Mouse (Mus musculus) heart, embryonic 16.5 days (tissue): ENCODE results near the gene Gm8909. TPM values are rescaled to one million over a fixed set of nuclear protein-coding genes. Genes with fewer than 3 reads are reported as not detected.
A peak's percentile ranks its signal among the peaks of the same experiment; 100 is the strongest.
"Not testable (repeated sequence)": the region's sequence is repeated elsewhere in the genome, so short reads cannot be mapped to it uniquely, and the experiment has no call there.

Experiments used
- ATAC-seq: fragments of 200-750 bp; cut with Nextera tagmentation; replicated peaks from 2 replicates; pipeline ENCODE4 v1.8.0; 2017; ENCODE audit warnings: moderate number of reproducible peaks; ENCODE audit not compliant: insufficient read depth, low FRiP score; ENCODE audit errors: extremely low read depth
- H3K27ac ChIP-seq: fragments of 300-500 bp; sonication (generic); 2 replicates; pipeline ENCODE4 v1.5.1; 2014; ENCODE audit warnings: mild to moderate bottlenecking, low read length, control low read depth, moderate library complexity
- H3K27me3 ChIP-seq: fragments of 300-500 bp; sonication (generic); 2 replicates; pipeline ENCODE4 v1.6.1; 2014; ENCODE audit warnings: low read length, mixed read lengths; ENCODE audit not compliant: control insufficient read depth, insufficient read depth
- H3K36me3 ChIP-seq: fragments of 300-500 bp; sonication (generic); 2 replicates; pipeline ENCODE4 v1.6.1; 2014; ENCODE audit not compliant: control insufficient read depth, insufficient read depth
- H3K4me1 ChIP-seq: fragments of 300-500 bp; sonication (generic); 2 replicates; pipeline ENCODE4 v1.6.1; 2014; ENCODE audit warnings: low read length, mixed read lengths; ENCODE audit not compliant: control insufficient read depth, insufficient read depth
- H3K4me2 ChIP-seq: fragments of 300-500 bp; sonication (generic); 2 replicates; pipeline ENCODE4 v1.6.1; 2014; ENCODE audit warnings: low read depth, mild to moderate bottlenecking, control low read depth, low read length
- H3K4me3 ChIP-seq: fragments of 300-500 bp; sonication (generic); 2 replicates; pipeline ENCODE4 v1.5.1; 2014; ENCODE audit warnings: mild to moderate bottlenecking, control low read depth, low read length
- H3K9ac ChIP-seq: fragments of 300-500 bp; sonication (generic); 2 replicates; pipeline ENCODE4 v1.6.1; 2014; ENCODE audit warnings: low read length, control low read depth
- H3K9me3 ChIP-seq: fragments of 300-500 bp; sonication (generic); replicated peaks from 2 replicates; pipeline ENCODE4 v1.6.1; 2016; ENCODE audit warnings: low read length; ENCODE audit not compliant: control insufficient read depth
- WGBS: fragments of 180-500 bp; shearing (Covaris S2); extraction: QIAGEN DNeasy Blood & Tissue Kit; methylation state at CpG from one replicate; pipeline ENCODE4 v1.1.7; 2014; 5-methylcytosine and 5-hydroxymethylcytosine counted together
- polyA plus RNA-seq: library from polyadenylated mRNA; unstranded; fragments of >200 nt; fragmentation: Nextera tagmentation; extraction: Ambion mirVana; gene quantifications from 2 replicates; pipeline ENCODE4 v1.2.1, GENCODE M21; 2015

Gene Gm8909
- polyA plus RNA-seq, 1 experiment from 2014 or later: 1.9 TPM

DNA sequence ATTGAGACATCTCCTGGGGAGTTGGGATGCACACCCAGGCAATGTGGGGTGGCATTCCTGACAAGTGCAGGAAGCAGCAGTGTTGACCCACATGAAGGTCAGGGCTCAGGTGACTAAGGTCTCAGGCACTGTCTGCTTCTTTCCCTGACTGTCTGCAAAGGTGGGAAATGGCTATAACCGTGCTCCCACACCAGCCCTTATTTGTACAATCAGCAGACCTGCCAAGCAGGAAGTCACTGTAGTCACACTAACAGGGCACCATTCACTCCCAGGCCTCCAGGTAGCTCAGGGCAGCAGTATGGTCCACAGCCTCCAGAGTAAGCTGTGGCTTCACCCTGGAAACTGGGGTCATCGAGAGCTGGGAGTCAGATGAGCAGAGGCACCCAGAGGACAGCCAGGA is 24.0 kb upstream of the Gm8909 start:
- H3K27me3 ChIP-seq: peaks cover 33% of the 10 kb centered on the region
- no peaks in the 10 kb centered on the region for H3K36me3 ChIP-seq
- H3K4me3 ChIP-seq: no peak overlapping the region
- WGBS: 40% methylated on average over 2 of the region's 2 CpGs
- no peak overlapping the region for H3K4me2 ChIP-seq
- no peak for ATAC-seq
- H3K27ac ChIP-seq: no peak overlapping the region
- no peaks in the 10 kb centered on the region for H3K9me3 ChIP-seq
- no peak overlapping the region for H3K9ac ChIP-seq
- H3K4me1 ChIP-seq: no peaks in the 10 kb centered on the region

DNA sequence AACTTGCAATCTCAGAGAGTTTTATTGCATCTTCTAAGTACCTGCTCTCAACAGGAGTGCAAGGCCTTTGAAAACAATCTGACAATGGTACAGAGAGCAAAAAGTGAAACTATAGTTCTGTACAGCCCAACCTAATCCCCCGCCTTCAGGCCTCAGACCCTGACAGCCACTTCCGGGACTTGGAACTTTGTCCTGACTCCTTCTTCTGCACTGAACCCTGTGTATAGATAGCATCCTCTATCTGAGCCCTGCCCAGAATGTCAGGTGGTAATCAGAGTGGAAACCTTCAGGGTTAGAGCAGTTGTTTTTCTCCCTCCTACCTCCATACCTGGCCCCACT is 21.8 kb upstream of the Gm8909 start, which contains the start of gene H2-T3:
H2-T3 (minus strand) TSS at position 119 of the 339 bp plus-strand sequence.
- Histone ChIP-seq H3K9me3 (no peaks in the 10 kb centered on the region), H3K4me1 (no peaks in the 10 kb centered on the region), H3K36me3 (no peaks in the 10 kb centered on the region), H3K27me3 (peaks cover 34% of the 10 kb centered on the region), H3K4me3 (no peak within 1 kb of the TSS), H3K9ac (no peak within 1 kb of the TSS), H3K27ac (no peak within 1 kb of the TSS), H3K4me2 (no peak within 1 kb of the TSS)
- 72% methylated on average over 2 of the region's 2 CpGs for WGBS
- ATAC-seq: no peak

DNA sequence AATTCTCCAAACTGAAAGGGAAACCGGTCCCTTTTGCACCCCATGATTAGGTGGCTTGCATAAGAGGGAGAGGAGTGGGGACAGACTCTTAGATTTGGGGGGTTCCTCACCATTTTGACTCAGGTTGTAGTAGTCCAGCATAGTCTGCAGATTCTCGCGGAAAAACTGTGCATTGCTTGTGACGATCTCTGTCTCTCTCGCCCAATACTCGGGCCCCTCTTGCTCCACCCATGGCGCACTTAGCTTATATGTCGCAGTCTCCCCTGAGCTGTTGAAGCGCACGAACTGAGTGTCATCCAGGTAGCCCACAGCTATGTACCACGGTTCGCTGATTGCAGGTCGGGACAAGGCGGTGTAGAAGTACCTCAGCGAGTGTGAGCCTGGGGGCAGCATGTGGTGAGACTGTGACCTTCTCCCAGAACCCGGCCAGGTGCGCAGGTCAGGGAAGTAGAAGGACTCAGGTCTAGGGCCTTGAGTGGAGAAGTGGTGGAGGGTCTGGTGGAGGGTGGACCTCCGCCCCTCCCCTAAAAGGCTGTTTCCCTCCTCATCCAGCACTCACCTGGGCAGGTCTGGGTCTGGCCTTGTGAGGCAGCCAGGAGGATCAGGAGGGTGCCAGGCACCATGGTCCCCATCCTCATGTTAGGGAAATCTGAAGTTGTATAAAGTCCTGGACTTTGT is 21.3 kb upstream of the Gm8909 start:
- Histone ChIP-seq H3K27ac (no peak overlapping the region), H3K4me2 (no peak overlapping the region), H3K9me3 (no peaks in the 10 kb centered on the region), H3K27me3 (peaks cover 34% of the 10 kb centered on the region), H3K9ac (no peak overlapping the region), H3K36me3 (no peaks in the 10 kb centered on the region), H3K4me3 (no peak overlapping the region), H3K4me1 (no peaks in the 10 kb centered on the region)
- no peak for ATAC-seq
- WGBS: 25% methylated on average over 18 of the region's 18 CpGs

DNA sequence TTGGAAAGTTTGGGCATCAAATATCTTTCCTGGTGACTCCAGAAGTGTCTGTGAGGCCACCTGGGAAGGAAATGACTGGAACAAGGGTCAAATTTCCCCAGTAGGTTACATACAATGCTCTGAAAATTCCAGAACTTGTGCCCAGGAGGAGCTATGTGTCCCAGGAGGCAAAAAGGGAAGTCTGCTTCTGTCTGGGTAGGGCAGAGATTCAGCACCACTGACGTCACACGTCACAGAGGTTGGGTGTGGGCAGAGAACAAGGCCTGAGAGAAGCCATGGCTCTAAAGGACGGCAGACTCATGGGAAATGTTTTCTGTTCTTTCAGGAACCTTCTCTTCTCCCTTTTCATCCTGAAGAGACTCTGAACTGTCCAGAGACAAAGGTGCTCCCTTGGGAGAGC is 19.2 kb upstream of the Gm8909 start:
- ATAC-seq: no peak
- Histone ChIP-seq H3K27me3 (peaks cover 33% of the 10 kb centered on the region), H3K27ac (no peak overlapping the region), H3K36me3 (no peaks in the 10 kb centered on the region), H3K4me3 (no peak overlapping the region), H3K4me1 (no peaks in the 10 kb centered on the region), H3K9ac (no peak overlapping the region), H3K4me2 (no peak overlapping the region), H3K9me3 (no peaks in the 10 kb centered on the region)
- 40% methylated on average over 3 of the region's 3 CpGs for WGBS

DNA sequence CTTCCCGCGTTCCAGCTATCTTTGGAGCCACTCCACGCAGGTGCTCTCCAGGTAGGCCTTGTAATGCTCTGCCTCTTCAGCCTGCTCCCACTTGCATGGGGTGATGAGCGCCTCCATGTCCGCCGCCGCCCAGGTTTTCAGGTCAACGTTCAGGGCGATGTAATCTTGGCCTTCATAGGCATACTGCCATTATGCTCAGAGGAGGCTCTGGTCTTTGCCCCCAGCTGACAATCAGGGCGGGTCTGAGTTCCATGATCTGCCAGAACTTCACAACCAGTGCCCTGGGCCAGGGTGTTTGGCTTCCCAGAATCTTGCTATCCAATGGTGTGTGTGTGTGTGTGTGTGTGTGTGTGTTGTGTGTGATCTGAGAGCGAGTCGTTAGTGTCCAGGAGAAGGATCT is 13.9 kb upstream of the Gm8909 start:
- whole genome bisulfite sequencing: 74% methylated on average over 12 of the region's 12 CpGs

DNA sequence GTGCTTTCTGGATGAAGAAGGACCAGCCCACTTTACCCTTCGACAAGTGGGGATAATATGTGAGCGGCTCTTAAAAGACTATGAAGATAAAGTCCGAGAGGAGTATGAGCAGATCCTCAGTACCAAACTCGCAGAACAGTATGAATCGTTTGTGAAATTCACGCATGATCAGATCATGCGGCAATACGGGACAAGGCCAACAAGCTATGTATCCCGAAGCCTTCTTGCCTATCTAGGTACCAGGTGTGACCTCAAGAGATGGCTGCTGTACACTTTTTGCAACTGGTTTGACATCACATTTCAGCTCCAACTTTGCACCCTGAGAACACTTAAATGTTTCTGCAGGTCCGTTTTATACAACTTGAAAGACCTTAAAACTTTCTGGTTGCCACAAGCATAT is 11.1 kb upstream of the Gm8909 start:
- not testable (repeated sequence) for ATAC-seq, H3K27me3 ChIP-seq
- 19% methylated on average over 10 of the region's 10 CpGs for WGBS

More for the DNA sequence above, 13.9 kb upstream of the Gm8909 start:
- Histone ChIP-seq H3K4me2 (no peak overlapping the region), H3K4me3 (no peak overlapping the region), H3K4me1 (no peaks in the 10 kb centered on the region), H3K36me3 (no peaks in the 10 kb centered on the region), H3K27ac (no peak overlapping the region), H3K27me3 (peaks cover 12% of the 10 kb centered on the region), H3K9ac (no peak overlapping the region), H3K9me3 (no peaks in the 10 kb centered on the region)
- no peak for ATAC-seq

DNA sequence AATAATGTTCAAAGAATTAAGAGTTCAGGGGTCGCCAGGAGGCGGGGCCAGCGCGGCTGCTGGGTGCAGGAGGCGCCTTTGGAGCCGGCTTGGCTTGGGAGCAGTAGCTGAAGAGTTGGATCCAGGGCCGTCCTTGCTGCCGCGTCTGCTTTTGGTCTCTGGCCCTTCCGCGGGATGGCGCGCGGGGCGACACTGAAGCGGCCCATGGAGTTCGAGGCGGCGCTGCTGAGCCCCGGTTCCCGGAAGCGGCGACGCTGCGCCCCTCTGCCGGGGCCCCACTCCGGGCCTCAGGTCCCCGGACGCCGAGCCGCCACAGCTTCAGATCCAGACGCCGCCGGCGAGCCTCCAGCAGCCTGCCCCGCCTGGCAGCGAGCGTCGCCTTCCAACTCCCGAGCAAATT is 10.6 kb upstream of the Gm8909 start:
- Histone ChIP-seq H3K4me2 (peak overlapping the region; percentile 65), H3K4me3 (peak overlapping the region; percentile 44), H3K9ac (peak overlapping the region; percentile 49)
- not testable (repeated sequence) for H3K27me3 ChIP-seq, H3K27ac ChIP-seq, H3K4me1 ChIP-seq, H3K9me3 ChIP-seq, H3K36me3 ChIP-seq
- ATAC-seq: peak; percentile 55
- WGBS: under 1% methylated on average over 40 of the region's 40 CpGs

More for the DNA sequence above, 11.1 kb upstream of the Gm8909 start:
- peak overlapping the region; percentile 65 for H3K4me2 ChIP-seq
- H3K4me3 ChIP-seq: peak overlapping the region; percentile 44
- not testable (repeated sequence) for H3K36me3 ChIP-seq, H3K4me1 ChIP-seq, H3K9me3 ChIP-seq, H3K27ac ChIP-seq, H3K9ac ChIP-seq

DNA sequence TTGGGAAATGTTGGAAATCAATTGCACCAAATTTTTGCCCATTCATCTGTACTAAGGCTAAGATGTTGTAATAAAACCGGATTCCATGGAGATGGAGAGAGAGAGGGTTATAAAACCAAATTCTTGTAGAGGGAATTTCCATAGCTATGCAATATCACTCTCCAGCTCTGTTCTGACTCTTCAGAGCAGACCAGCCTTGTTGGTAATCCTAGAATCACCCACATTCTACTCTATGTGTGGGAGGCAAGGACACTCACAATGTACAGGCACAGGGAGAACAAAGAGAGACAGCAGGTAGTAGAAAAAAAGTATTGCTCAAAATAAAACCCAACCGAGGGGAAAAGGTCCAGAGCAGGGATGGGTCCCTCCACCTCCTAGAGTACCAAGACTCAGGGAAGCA is 7.8 kb upstream of the Gm8909 start:
- not testable (repeated sequence) for H3K36me3 ChIP-seq, H3K27me3 ChIP-seq, H3K9me3 ChIP-seq, ATAC-seq, H3K9ac ChIP-seq, H3K4me1 ChIP-seq, H3K4me2 ChIP-seq, H3K27ac ChIP-seq, H3K4me3 ChIP-seq
- WGBS: no CpG with 5 or more reads among the region's 2 CpGs

DNA sequence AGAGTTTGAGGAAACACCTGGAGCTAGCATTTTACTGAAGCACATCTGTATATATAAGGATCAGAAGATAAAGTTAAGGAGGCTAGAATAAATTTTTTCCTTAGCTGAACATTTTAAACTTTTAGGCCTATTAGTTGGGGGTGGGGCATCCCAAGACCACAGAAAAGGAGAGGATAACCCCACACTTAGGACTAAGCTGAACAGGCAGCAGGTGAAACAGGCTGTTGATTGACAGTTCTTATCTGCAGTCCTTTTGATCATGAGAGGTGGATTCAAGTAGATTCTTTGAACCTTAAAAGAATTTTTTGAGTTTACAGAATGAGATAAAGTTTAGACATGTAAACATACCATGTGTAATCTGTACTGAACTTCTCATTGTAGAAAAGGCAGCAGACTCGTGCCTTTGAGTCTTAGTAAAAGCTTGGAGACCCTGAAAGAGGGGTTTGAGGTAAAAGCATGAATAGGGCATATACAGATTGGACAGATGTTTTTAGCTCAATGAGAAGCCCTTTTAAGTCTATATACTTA is 2.0 kb upstream of the Gm8909 start:
- no peak overlapping the region for H3K4me2 ChIP-seq
- H3K27me3 ChIP-seq: peaks cover 43% of the 10 kb centered on the region
- peaks cover 3% of the 10 kb centered on the region; the same call in 1 of the 2 replicates for H3K4me1 ChIP-seq
- H3K9ac ChIP-seq: no peak overlapping the region
- WGBS: 23% methylated on average over 1 of the region's 1 CpGs
- H3K9me3 ChIP-seq: no peaks in the 10 kb centered on the region
- ATAC-seq: no peak
- H3K36me3 ChIP-seq: no peaks in the 10 kb centered on the region
- H3K27ac ChIP-seq: no peak overlapping the region
- no peak overlapping the region for H3K4me3 ChIP-seq
